Mouse (Mus musculus): ENCODE results near the gene Bdh2. TPM values are rescaled to one million over a fixed set of nuclear protein-coding genes. Genes with fewer than 3 reads are reported as not detected.

The Bdh2 gene
- polyA plus RNA-seq, 1 experiment = 2.0 TPM

- H3K79me2 ChIP-seq (ENCODE audit: control insufficient read depth, insufficient read depth) = no peaks in the 10 kb centered on the region
- no peak overlapping the region for H3K4me3 ChIP-seq (ENCODE audit: insufficient read depth, poor library complexity, severe bottlenecking)
- no peaks in the 10 kb centered on the region for H3K79me3 ChIP-seq (ENCODE audit: low read depth)
- no peak overlapping the region for H3ac ChIP-seq (ENCODE audit: control insufficient read depth, insufficient read length, low read depth)
- peaks cover 93% of the 10 kb centered on the region for H3K36me3 ChIP-seq (ENCODE audit: control insufficient read depth, insufficient read depth)
- TF ChIP-seq USF1 (IDR thresholded peaks at IDR 0.05; ENCODE audit: low read depth) (no peak), FOSL1 (IDR thresholded peaks at IDR 0.05; ENCODE audit: insufficient read depth, low read length, poor library complexity, severe bottlenecking) (no peak), CTCF (IDR thresholded peaks at IDR 0.05; ENCODE audit: control insufficient read depth, insufficient read depth, insufficient read length) (no peak), MAX (IDR thresholded peaks at IDR 0.05) (no peak), MYOD1 (IDR thresholded peaks at IDR 0.05; ENCODE audit: control insufficient read depth, insufficient read length, low read depth) (no peak), CEBPB (IDR thresholded peaks at IDR 0.05; ENCODE audit: low read depth) (no peak), MYOG (IDR thresholded peaks at IDR 0.05; ENCODE audit: control insufficient read depth, extremely low read depth, insufficient read length) (no peak)
- no peaks in the 10 kb centered on the region for H3K27me3 ChIP-seq (ENCODE audit: control insufficient read depth, insufficient read depth, insufficient read length)
Observed at GRCm38 (mm10) chr3:135269391-135269990, 11.5 kb upstream of the Bdh2 start.

DNA sequence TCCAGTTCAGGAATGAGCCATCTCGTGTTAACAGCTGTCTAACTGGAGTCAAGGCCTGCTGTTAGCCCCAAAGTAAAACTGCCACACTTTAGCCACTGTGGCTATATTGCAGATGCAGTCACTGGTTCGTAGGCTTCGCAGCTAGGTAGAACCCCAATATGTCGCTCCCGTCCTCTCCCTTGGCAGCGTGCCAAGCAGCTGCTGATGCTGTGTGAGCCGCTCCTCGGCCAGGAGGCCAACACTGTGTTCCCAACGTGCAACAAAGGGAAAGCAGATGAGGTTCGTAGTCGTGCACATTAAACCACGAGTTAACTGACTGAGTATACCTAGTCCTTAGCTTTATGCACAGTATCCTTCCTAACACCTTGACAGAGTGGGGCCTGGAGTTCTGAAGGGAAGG is 8.4 kb upstream of the Bdh2 start:
- H3K79me2 ChIP-seq (ENCODE audit: control insufficient read depth, insufficient read depth) = no peaks in the 10 kb centered on the region
- H3K79me3 ChIP-seq (ENCODE audit: low read depth) = no peaks in the 10 kb centered on the region
- TF ChIP-seq MYOD1 (IDR thresholded peaks at IDR 0.05; ENCODE audit: control insufficient read depth, insufficient read length, low read depth) (no peak), CEBPB (IDR thresholded peaks at IDR 0.05; ENCODE audit: low read depth) (no peak)
- peaks cover 62% of the 10 kb centered on the region for H3K36me3 ChIP-seq (ENCODE audit: control insufficient read depth, insufficient read depth)
- no peaks in the 10 kb centered on the region for H3K27me3 ChIP-seq (ENCODE audit: control insufficient read depth, insufficient read depth, insufficient read length)
- no peak overlapping the region for H3ac ChIP-seq (ENCODE audit: control insufficient read depth, insufficient read length, low read depth)
- H3K4me3 ChIP-seq (ENCODE audit: insufficient read depth, poor library complexity, severe bottlenecking) = no peak overlapping the region

DNA sequence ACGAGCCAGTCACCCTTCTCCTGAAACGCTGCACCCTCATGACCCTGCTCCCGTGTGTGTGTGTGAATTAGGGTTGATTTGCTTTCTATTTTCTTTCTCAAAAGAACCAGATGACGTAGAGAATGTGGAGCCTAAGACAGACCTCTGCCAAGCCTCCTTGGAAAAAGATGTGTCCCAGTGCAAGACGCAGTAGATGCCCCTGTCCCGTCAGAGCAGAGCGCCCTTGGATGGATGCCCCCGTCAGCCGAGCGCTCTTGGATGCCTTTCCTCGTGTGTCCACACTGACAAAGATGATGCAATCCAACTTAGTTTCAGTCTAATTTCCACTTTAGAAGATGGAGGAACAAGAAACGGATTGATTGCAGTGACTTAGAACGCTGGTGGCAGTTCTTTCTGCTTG is 8.0 kb upstream of the Bdh2 start:
- no peaks in the 10 kb centered on the region for H3K79me3 ChIP-seq (ENCODE audit: low read depth)
- TF ChIP-seq MYOD1 (IDR thresholded peaks at IDR 0.05; ENCODE audit: control insufficient read depth, insufficient read length, low read depth) = no peak
- no peak for TF ChIP-seq FOSL1 (IDR thresholded peaks at IDR 0.05; ENCODE audit: insufficient read depth, low read length, poor library complexity, severe bottlenecking)
- no peak for TF ChIP-seq MYOG (IDR thresholded peaks at IDR 0.05; ENCODE audit: control insufficient read depth, extremely low read depth, insufficient read length)
- TF ChIP-seq MAX (IDR thresholded peaks at IDR 0.05) = no peak
- TF ChIP-seq USF1 (IDR thresholded peaks at IDR 0.05; ENCODE audit: low read depth) = no peak
- no peak for TF ChIP-seq CTCF (IDR thresholded peaks at IDR 0.05; ENCODE audit: control insufficient read depth, insufficient read depth, insufficient read length)
- no peak for TF ChIP-seq CEBPB (IDR thresholded peaks at IDR 0.05; ENCODE audit: low read depth)
- H3K27me3 ChIP-seq (ENCODE audit: control insufficient read depth, insufficient read depth, insufficient read length) = no peaks in the 10 kb centered on the region
- H3K79me2 ChIP-seq (ENCODE audit: control insufficient read depth, insufficient read depth) = no peaks in the 10 kb centered on the region
- H3K36me3 ChIP-seq (ENCODE audit: control insufficient read depth, insufficient read depth) = peaks cover 58% of the 10 kb centered on the region
- no peak overlapping the region for H3K4me3 ChIP-seq (ENCODE audit: insufficient read depth, poor library complexity, severe bottlenecking)
- H3ac ChIP-seq (ENCODE audit: control insufficient read depth, insufficient read length, low read depth) = no peak overlapping the region

GRCm38 (mm10) chr3:135280160-135280559 is 861 bp upstream of the Bdh2 start:
- H3K27me3 ChIP-seq (ENCODE audit: control insufficient read depth, insufficient read depth, insufficient read length) = no peaks in the 10 kb centered on the region
- TF ChIP-seq CTCF (IDR thresholded peaks at IDR 0.05; ENCODE audit: control insufficient read depth, insufficient read depth, insufficient read length) (no peak), CEBPB (IDR thresholded peaks at IDR 0.05; ENCODE audit: low read depth) (no peak), MAX (IDR thresholded peaks at IDR 0.05) (no peak), MYOD1 (IDR thresholded peaks at IDR 0.05; ENCODE audit: control insufficient read depth, insufficient read length, low read depth) (no peak), FOSL1 (IDR thresholded peaks at IDR 0.05; ENCODE audit: insufficient read depth, low read length, poor library complexity, severe bottlenecking) (no peak), USF1 (IDR thresholded peaks at IDR 0.05; ENCODE audit: low read depth) (no peak), MYOG (IDR thresholded peaks at IDR 0.05; ENCODE audit: control insufficient read depth, extremely low read depth, insufficient read length) (no peak)
- no peaks in the 10 kb centered on the region for H3K36me3 ChIP-seq (ENCODE audit: control insufficient read depth, insufficient read depth)
- no peaks in the 10 kb centered on the region for H3K79me3 ChIP-seq (ENCODE audit: low read depth)
- no peaks in the 10 kb centered on the region for H3K79me2 ChIP-seq (ENCODE audit: control insufficient read depth, insufficient read depth)
- no peak overlapping the region for H3K4me3 ChIP-seq (ENCODE audit: insufficient read depth, poor library complexity, severe bottlenecking)
- H3ac ChIP-seq (ENCODE audit: control insufficient read depth, insufficient read length, low read depth) = no peak overlapping the region

DNA sequence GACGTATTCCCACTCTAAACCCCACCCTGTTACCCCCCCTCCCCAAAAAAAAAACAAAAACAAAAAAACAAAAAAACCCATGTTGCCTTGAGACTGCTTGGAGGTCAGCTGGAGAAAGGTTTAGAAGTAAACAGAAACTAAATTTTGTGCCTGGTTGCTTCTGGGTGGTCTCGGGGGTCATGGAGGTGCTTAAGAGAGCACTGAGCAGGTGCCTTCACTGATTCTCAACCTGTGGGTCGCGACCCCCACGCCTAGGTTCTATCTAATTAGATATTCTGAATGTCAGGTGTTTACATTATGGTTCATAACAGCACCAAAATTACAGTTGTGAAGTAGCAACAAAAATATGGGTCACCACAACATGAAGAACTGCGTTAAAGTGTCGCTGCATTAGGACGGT is 680 bp downstream of the Bdh2 start:
- H3K36me3 ChIP-seq (ENCODE audit: control insufficient read depth, insufficient read depth) = no peaks in the 10 kb centered on the region
- no peaks in the 10 kb centered on the region for H3K79me2 ChIP-seq (ENCODE audit: control insufficient read depth, insufficient read depth)
- TF ChIP-seq MYOD1 (IDR thresholded peaks at IDR 0.05; ENCODE audit: control insufficient read depth, insufficient read length, low read depth) = no peak
- TF ChIP-seq USF1 (IDR thresholded peaks at IDR 0.05; ENCODE audit: low read depth) = no peak
- no peak for TF ChIP-seq MYOG (IDR thresholded peaks at IDR 0.05; ENCODE audit: control insufficient read depth, extremely low read depth, insufficient read length)
- TF ChIP-seq CTCF (IDR thresholded peaks at IDR 0.05; ENCODE audit: control insufficient read depth, insufficient read depth, insufficient read length) = no peak
- TF ChIP-seq MAX (IDR thresholded peaks at IDR 0.05) = no peak
- TF ChIP-seq FOSL1 (IDR thresholded peaks at IDR 0.05; ENCODE audit: insufficient read depth, low read length, poor library complexity, severe bottlenecking) = no peak
- TF ChIP-seq CEBPB (IDR thresholded peaks at IDR 0.05; ENCODE audit: low read depth) = no peak
- H3K27me3 ChIP-seq (ENCODE audit: control insufficient read depth, insufficient read depth, insufficient read length) = no peaks in the 10 kb centered on the region
- no peaks in the 10 kb centered on the region for H3K79me3 ChIP-seq (ENCODE audit: low read depth)
- H3K4me3 ChIP-seq (ENCODE audit: insufficient read depth, poor library complexity, severe bottlenecking) = no peak overlapping the region
- H3ac ChIP-seq (ENCODE audit: control insufficient read depth, insufficient read length, low read depth) = no peak overlapping the region

DNA sequence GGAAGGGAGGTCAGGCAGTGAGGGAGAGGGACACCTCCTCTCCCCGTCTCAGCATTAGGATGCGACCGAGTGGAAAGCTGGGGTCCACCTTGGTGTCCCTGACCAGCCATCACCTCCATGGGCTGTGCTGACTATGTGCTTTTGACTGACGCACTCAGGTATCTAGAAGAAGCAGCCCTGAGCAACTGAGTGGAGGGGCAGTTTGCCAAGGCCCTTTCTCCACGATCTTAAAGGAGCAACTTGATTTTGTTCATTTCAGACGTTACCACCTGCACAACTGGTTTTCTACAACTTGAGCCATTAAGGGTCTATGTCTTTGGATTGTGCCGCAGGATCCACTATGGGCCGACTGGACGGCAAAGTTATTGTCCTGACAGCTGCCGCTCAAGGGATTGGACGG is 4.2 kb downstream of the Bdh2 start:
- Histone ChIP-seq H3K79me2 (ENCODE audit: control insufficient read depth, insufficient read depth) (no peaks in the 10 kb centered on the region), H3K79me3 (ENCODE audit: low read depth) (no peaks in the 10 kb centered on the region), H3ac (ENCODE audit: control insufficient read depth, insufficient read length, low read depth) (no peak overlapping the region), H3K36me3 (ENCODE audit: control insufficient read depth, insufficient read depth) (no peaks in the 10 kb centered on the region), H3K27me3 (ENCODE audit: control insufficient read depth, insufficient read depth, insufficient read length) (no peaks in the 10 kb centered on the region), H3K4me3 (ENCODE audit: insufficient read depth, poor library complexity, severe bottlenecking) (no peak overlapping the region)
- TF ChIP-seq MYOG (IDR thresholded peaks at IDR 0.05; ENCODE audit: control insufficient read depth, extremely low read depth, insufficient read length) = no peak
- TF ChIP-seq MAX (IDR thresholded peaks at IDR 0.05) = no peak
- TF ChIP-seq CTCF (IDR thresholded peaks at IDR 0.05; ENCODE audit: control insufficient read depth, insufficient read depth, insufficient read length) = no peak
- TF ChIP-seq CEBPB (IDR thresholded peaks at IDR 0.05; ENCODE audit: low read depth) = no peak
- no peak for TF ChIP-seq FOSL1 (IDR thresholded peaks at IDR 0.05; ENCODE audit: insufficient read depth, low read length, poor library complexity, severe bottlenecking)
- TF ChIP-seq USF1 (IDR thresholded peaks at IDR 0.05; ENCODE audit: low read depth) = no peak
- TF ChIP-seq MYOD1 (IDR thresholded peaks at IDR 0.05; ENCODE audit: control insufficient read depth, insufficient read length, low read depth) = no peak

Measured in C2C12 (cell line).